Mouse (Mus musculus) liver (tissue): ENCODE results near the gene Tbkbp1.

ENCODE experiments used
- DNase-seq: peaks from one replicate; pipeline ENCODE4 v3.0.0-alpha.2; 2020; ENCODE audit warnings: mixed read lengths

The Tbkbp1 gene

GRCm38 (mm10) chr11:97152662-97153287 lies 1.5 kb upstream of the Tbkbp1 start:
- no peak for DNase-seq

GRCm38 (mm10) chr11:97152023-97152426 lies 730 bp upstream of the Tbkbp1 start:
- DNase-seq = no peak

GRCm38 (mm10) chr11:97150411-97151330 lies 624 bp downstream of the Tbkbp1 start:
- peak; percentile 53 for DNase-seq

GRCm38 (mm10) chr11:97149995-97150410 lies 1.3 kb downstream of the Tbkbp1 start:
- DNase-seq = peak; percentile 69

- DNase-seq = no peak
These were observed 2.3 kb downstream of the Tbkbp1 start for GRCm38 (mm10) chr11:97149026-97149425.

- no peak for DNase-seq
These were observed 2.7 kb downstream of the Tbkbp1 start for GRCm38 (mm10) chr11:97148591-97148990.

GRCm38 (mm10) chr11:97147333-97147732 lies 4.0 kb downstream of the Tbkbp1 start:
- DNase-seq = no peak

- peak; percentile 63 for DNase-seq
These were observed 4.6 kb downstream of the Tbkbp1 start for GRCm38 (mm10) chr11:97146724-97147123.

- DNase-seq = no peak
These were observed 5.3 kb downstream of the Tbkbp1 start for GRCm38 (mm10) chr11:97145951-97146350.

- no peak for DNase-seq
These were observed 6.0 kb downstream of the Tbkbp1 start for GRCm38 (mm10) chr11:97145320-97145719.

GRCm38 (mm10) chr11:97143196-97143900 lies 7.9 kb downstream of the Tbkbp1 start:
- no peak for DNase-seq

- DNase-seq = peak; percentile 39
These were observed 9.1 kb downstream of the Tbkbp1 start for GRCm38 (mm10) chr11:97142159-97142608.

GRCm38 (mm10) chr11:97140811-97141210 lies 10.5 kb downstream of the Tbkbp1 start:
- DNase-seq = no peak

- no peak for DNase-seq
These were observed 12.0 kb downstream of the Tbkbp1 start for GRCm38 (mm10) chr11:97139256-97139655.

- no peak for DNase-seq
These were observed 12.6 kb downstream of the Tbkbp1 start for GRCm38 (mm10) chr11:97138554-97139226.

- DNase-seq = no peak
These were observed 18.0 kb downstream of the Tbkbp1 start for GRCm38 (mm10) chr11:97133270-97133669.

GRCm38 (mm10) chr11:97132185-97132584 lies 19.1 kb downstream of the Tbkbp1 start:
- DNase-seq = no peak

GRCm38 (mm10) chr11:97131683-97132082 lies 19.6 kb downstream of the Tbkbp1 start:
- DNase-seq = no peak

GRCm38 (mm10) chr11:97130318-97130717 lies 21.0 kb downstream of the Tbkbp1 start:
- DNase-seq = no peak

GRCm38 (mm10) chr11:97128956-97129355 lies 22.3 kb downstream of the Tbkbp1 start:
- no peak for DNase-seq

- DNase-seq = no peak
These were observed 23.6 kb downstream of the Tbkbp1 start for GRCm38 (mm10) chr11:97127470-97128223.
